ENCODE assay signal across 30 mouse cellular contexts in genomic region chr17:67106176-67106575, GRCm38 (mm10).
"Had no signal": no experiment of that assay in that cellular context is flagged by ENCODE, and none has a peak within 500 bp of the region (broad histone marks: within the 10 kb centered on the region; RNA-seq: fewer than 3 reads in every experiment).

No protein-coding gene starts in this region.

- H3K4me3 ChIP-seq: limb, embryonic 10.5 days; limb, embryonic 12.5 days; limb, embryonic 13.5 days; limb, embryonic 15.5 days; liver, embryonic 12.5 days; liver, embryonic 13.5 days; liver, embryonic 15.5 days; lung, embryonic 15.5 days; megakaryocyte, embryonic 14.5 days; midbrain, embryonic 10.5 days; midbrain, embryonic 12.5 days; midbrain, embryonic 13.5 days; midbrain, embryonic 15.5 days; neural tube, embryonic 12.5 days had no signal

- H3K4me1 ChIP-seq: limb, embryonic 12.5 days; limb, embryonic 13.5 days; limb, embryonic 15.5 days; liver, embryonic 12.5 days; liver, embryonic 13.5 days; liver, embryonic 15.5 days; megakaryocyte, embryonic 14.5 days; midbrain, embryonic 10.5 days; midbrain, embryonic 12.5 days; midbrain, embryonic 13.5 days; midbrain, embryonic 15.5 days; neural tube, embryonic 12.5 days had no signal

- H3K27me3 ChIP-seq: limb, embryonic 12.5 days; limb, embryonic 13.5 days; limb, embryonic 15.5 days; liver, embryonic 12.5 days; liver, embryonic 13.5 days; liver, embryonic 15.5 days; lung, embryonic 15.5 days; megakaryocyte, embryonic 14.5 days; midbrain, embryonic 12.5 days; midbrain, embryonic 13.5 days; midbrain, embryonic 15.5 days; neural tube, embryonic 12.5 days had no signal

- H3K27ac ChIP-seq: limb, embryonic 10.5 days; limb, embryonic 12.5 days; limb, embryonic 13.5 days; limb, embryonic 15.5 days; liver, embryonic 12.5 days; liver, embryonic 13.5 days; liver, embryonic 14.5 days; liver, embryonic 15.5 days; lung, embryonic 15.5 days; macrophage; midbrain, embryonic 10.5 days; midbrain, embryonic 12.5 days; midbrain, embryonic 13.5 days; midbrain, embryonic 15.5 days; neural tube, embryonic 12.5 days had no signal

- H3K9me3 ChIP-seq: limb, embryonic 10.5 days; limb, embryonic 12.5 days; limb, embryonic 13.5 days; limb, embryonic 15.5 days; liver, embryonic 12.5 days; liver, embryonic 13.5 days; liver, embryonic 15.5 days; lung, embryonic 15.5 days; midbrain, embryonic 10.5 days; midbrain, embryonic 12.5 days; midbrain, embryonic 13.5 days; midbrain, embryonic 15.5 days; neural tube, embryonic 12.5 days had no signal

- DNase-seq: left cerebral cortex, postnatal 4 days; liver; liver, embryonic 13.5 days; liver, postnatal 0 days; lung, adult 18-20 months; lung, adult 2 months; lung, embryonic 14.5 days; lung, postnatal 10 days; lung, postnatal 14 days; lung, postnatal 36 days; lung, postnatal 4 days; midbrain, embryonic 14.5 days had no signal

- H3K9ac ChIP-seq: limb, embryonic 12.5 days; limb, embryonic 13.5 days; limb, embryonic 15.5 days; liver, embryonic 12.5 days; liver, embryonic 13.5 days; liver, embryonic 14.5 days; liver, embryonic 15.5 days; liver, postnatal 0 days; lung, embryonic 14.5 days; lung, embryonic 15.5 days; midbrain, embryonic 12.5 days; midbrain, embryonic 13.5 days; midbrain, embryonic 15.5 days; neural tube, embryonic 12.5 days had no signal

- ATAC-seq: liver, embryonic 12.5 days; liver, postnatal 0 days; lung, postnatal 0 days; midbrain, embryonic 13.5 days; midbrain, embryonic 15.5 days had no signal

- H3K36me3 ChIP-seq: limb, embryonic 10.5 days; limb, embryonic 12.5 days; limb, embryonic 13.5 days; limb, embryonic 15.5 days; liver, embryonic 12.5 days; liver, embryonic 13.5 days; liver, embryonic 15.5 days; lung, embryonic 15.5 days; midbrain, embryonic 10.5 days; midbrain, embryonic 12.5 days; midbrain, embryonic 13.5 days; midbrain, embryonic 15.5 days; neural tube, embryonic 12.5 days had no signal

- H3K4me2 ChIP-seq: limb, embryonic 12.5 days; limb, embryonic 13.5 days; limb, embryonic 15.5 days; liver, embryonic 11.5 days; liver, embryonic 12.5 days; liver, embryonic 13.5 days; liver, embryonic 15.5 days; lung, embryonic 14.5 days; lung, embryonic 15.5 days; midbrain, embryonic 11.5 days; midbrain, embryonic 12.5 days; midbrain, embryonic 13.5 days; midbrain, embryonic 15.5 days; neural tube, embryonic 12.5 days had no signal
